Mouse (Mus musculus) myocyte (in vitro differentiated cells): Measurements from ENCODE around the gene Thegl.

ENCODE experiments used
- CEBPB ChIP-seq: IDR thresholded peaks from 2 replicates; pipeline ENCODE4 v1.6.1; 2011; ENCODE audit warnings: mild to moderate bottlenecking, moderate library complexity; ENCODE audit not compliant: poor library complexity, insufficient read depth, severe bottlenecking
- MAX ChIP-seq: IDR thresholded peaks from one replicate; pipeline ENCODE4 v1.6.1; 2011; ENCODE audit warnings: low read depth, mild to moderate bottlenecking, control low read depth
- MYOD1 ChIP-seq, 3 experiments: IDR thresholded peaks; one replicate each; pipeline ENCODE4 v1.6.1; 2011; ENCODE audit warnings: control low read depth in 2 of 3, low read depth in 2 of 3, mild to moderate bottlenecking in 2 of 3, moderate library complexity in 1 of 3; ENCODE audit not compliant: insufficient read length in 2 of 3, control insufficient read depth in 1 of 3
- POLR2A ChIP-seq: IDR thresholded peaks from one replicate; pipeline ENCODE4 v1.6.1; 2011; ENCODE audit warnings: low read depth, mild to moderate bottlenecking, control low read depth, moderate library complexity; ENCODE audit not compliant: insufficient read length
- POLR2AphosphoS2 ChIP-seq: IDR thresholded peaks from one replicate; pipeline ENCODE4 v1.6.1; 2011; ENCODE audit warnings: low read depth, control low read depth; ENCODE audit not compliant: insufficient read length
- USF1 ChIP-seq: IDR thresholded peaks from one replicate; pipeline ENCODE4 v1.6.1; 2011; ENCODE audit warnings: low read depth, mild to moderate bottlenecking, control low read depth, moderate library complexity

GRCm38 (mm10) chr5:76973488-76973887 is 42.3 kb upstream of the Thegl start:
- no peak for TF ChIP-seq CEBPB
- TF ChIP-seq POLR2A, result no peak
- no peak for TF ChIP-seq MYOD1 (IDR thresholded peaks at IDR 0.05; ENCODE audit: control insufficient read depth in 1 of 3, insufficient read length in 2 of 3, low read depth in 2 of 3)
- no peak for TF ChIP-seq MAX
- TF ChIP-seq USF1, result no peak
- TF ChIP-seq POLR2AphosphoS2, result no peak
